Mouse (Mus musculus) heart, postnatal 0 days (tissue): ENCODE data around the gene Trio. TPM values are rescaled to one million over a fixed set of nuclear protein-coding genes. Genes with fewer than 3 reads are reported as not detected.

ENCODE experiments used
- ATAC-seq: fragments of 200-750 bp; cut with Nextera tagmentation; 2 replicates; pipeline ENCODE4 v1.8.0; 2017; ENCODE audit warnings: low read depth, moderate number of reproducible peaks, moderate library complexity; ENCODE audit not compliant: insufficient read depth
- DNase-seq: peaks from one replicate; pipeline ENCODE4 v3.0.0-alpha.2; 2016; ENCODE audit warnings: low spot score
- H3K27ac ChIP-seq: fragments of 300-500 bp; sonication (generic); 2 replicates; pipeline ENCODE4 v1.5.1; 2014; ENCODE audit warnings: low read depth, mild to moderate bottlenecking
- H3K27me3 ChIP-seq: fragments of 300-500 bp; sonication (generic); 2 replicates; pipeline ENCODE4 v1.6.1; 2014; ENCODE audit warnings: low read length, mixed read lengths; ENCODE audit not compliant: control insufficient read depth, insufficient read depth
- H3K36me3 ChIP-seq: fragments of 300-500 bp; sonication (generic); replicated peaks from 2 replicates; pipeline ENCODE4 v1.6.1; 2014; ENCODE audit warnings: low read length, mixed read lengths; ENCODE audit not compliant: control insufficient read depth, insufficient read depth
- H3K4me1 ChIP-seq: fragments of 300-500 bp; sonication (generic); 2 replicates; pipeline ENCODE4 v1.6.1; 2014; ENCODE audit warnings: antibody characterized with exemption; ENCODE audit not compliant: control insufficient read depth, insufficient read depth
- H3K4me2 ChIP-seq: fragments of 300-500 bp; sonication (generic); 2 replicates; pipeline ENCODE4 v1.6.1; 2014; ENCODE audit warnings: low read depth, mild to moderate bottlenecking, low read length, moderate library complexity
- H3K4me3 ChIP-seq: fragments of 300-500 bp; sonication (generic); 2 replicates; pipeline ENCODE4 v1.5.1; 2014; ENCODE audit warnings: low read depth, low read length
- H3K9ac ChIP-seq: fragments of 300-500 bp; sonication (generic); replicated peaks from 2 replicates; pipeline ENCODE4 v1.6.1; 2014; ENCODE audit warnings: low read depth, low read length, mixed read lengths
- H3K9me3 ChIP-seq: fragments of 300-500 bp; sonication (generic); replicated peaks from 2 replicates; pipeline ENCODE4 v1.6.1; 2016; ENCODE audit warnings: low read length; ENCODE audit not compliant: control insufficient read depth
- CTCF ChIP-seq: IDR thresholded peaks from 2 replicates; pipeline ENCODE4 v1.5.1; 2016; ENCODE audit warnings: antibody characterized with exemption, control low read depth, low read depth
- EP300 ChIP-seq: IDR thresholded peaks from 2 replicates; pipeline ENCODE4 v1.6.1; 2016; ENCODE audit warnings: antibody characterized with exemption, low read depth
- WGBS: fragments of 180-500 bp; shearing (Covaris S2); extraction: QIAGEN DNeasy Blood & Tissue Kit; methylation state at CpG from one replicate; pipeline ENCODE4 v1.1.7; 2014; 5-methylcytosine and 5-hydroxymethylcytosine counted together
- polyA plus RNA-seq: library from polyadenylated mRNA; unstranded; fragments of >200 nt; fragmentation: Nextera tagmentation; extraction: Ambion mirVana; gene quantifications from 2 replicates; pipeline ENCODE4 v1.2.1, GENCODE M21; 2015
- total RNA-seq: library from RNA; depleted of rRNA; stranded (reverse); fragments of >200 nt; gene quantifications from 2 replicates; pipeline ENCODE4 v1.2.3, GENCODE M21; 2014; ENCODE audit warnings: low replicate concordance

The Trio gene
- total and polyA plus RNA-seq, 2 experiments from 2014 or later = 10.1 to 77.2 TPM

DNA sequence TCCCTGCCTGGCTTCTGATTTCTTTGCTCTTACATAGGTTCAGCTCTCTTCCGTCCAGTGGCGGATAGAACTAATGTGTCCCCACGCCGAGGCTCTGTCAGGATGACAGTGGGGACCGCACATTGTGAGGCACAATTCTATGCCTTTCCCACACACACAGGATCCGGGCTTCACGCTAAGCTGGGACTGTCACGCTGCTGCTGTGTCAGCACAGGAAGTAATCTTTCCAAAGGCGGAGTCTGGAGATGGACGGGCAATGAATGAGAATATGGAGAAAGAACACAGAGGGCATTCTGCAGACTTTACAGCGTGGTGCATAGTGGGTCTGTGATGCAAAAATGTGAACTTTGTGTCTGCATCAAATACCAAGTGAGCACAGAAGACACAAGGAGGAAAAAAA is 246.2 kb downstream of the Trio start:
- H3K9ac ChIP-seq = no peak overlapping the region
- H3K27ac ChIP-seq = peak overlapping the region; percentile 66; the same call in 1 of the 2 replicates
- H3K4me2 ChIP-seq = no peak overlapping the region

DNA sequence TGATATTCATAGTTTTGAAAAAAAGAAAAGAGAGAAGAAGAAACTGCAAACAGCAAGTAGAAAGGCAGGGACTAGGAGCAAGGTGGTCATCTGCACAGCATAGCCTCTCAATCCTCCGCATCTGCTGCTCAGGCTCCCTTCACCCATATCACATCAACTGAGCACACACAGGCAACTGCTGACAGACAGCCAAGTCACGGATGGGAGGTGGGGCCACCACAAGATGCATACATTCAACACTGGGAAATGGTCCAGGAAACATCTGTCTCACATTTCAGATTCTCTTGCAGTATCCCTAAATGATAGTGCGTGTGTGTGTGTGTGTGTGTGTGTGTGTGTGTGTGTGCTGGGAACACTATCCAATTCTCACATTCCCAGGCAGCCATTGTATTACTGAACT is 247.4 kb downstream of the Trio start:
- peak overlapping the region; percentile 2 for H3K4me2 ChIP-seq
- H3K36me3 ChIP-seq = peaks cover 7% of the 10 kb centered on the region
- H3K27me3 ChIP-seq = no peaks in the 10 kb centered on the region
- TF ChIP-seq EP300 (no peak), CTCF (no peak)
- H3K9me3 ChIP-seq = no peaks in the 10 kb centered on the region
- WGBS = 8% methylated on average over 3 of the region's 3 CpGs
- H3K27ac ChIP-seq = peak overlapping the region; percentile 66
- no peak for ATAC-seq
- H3K9ac ChIP-seq = no peak overlapping the region
- H3K4me3 ChIP-seq = no peak overlapping the region
- no peak for DNase-seq
- H3K4me1 ChIP-seq = peaks cover 55% of the 10 kb centered on the region

More for the DNA sequence above, 246.2 kb downstream of the Trio start:
- Histone ChIP-seq H3K27me3 (no peaks in the 10 kb centered on the region), H3K9me3 (no peaks in the 10 kb centered on the region), H3K4me3 (no peak overlapping the region), H3K4me1 (peaks cover 66% of the 10 kb centered on the region), H3K36me3 (no peaks in the 10 kb centered on the region)
- DNase-seq = no peak
- TF ChIP-seq EP300 (no peak), CTCF (no peak)
- WGBS = 59% methylated on average over 11 of the region's 11 CpGs
- no peak for ATAC-seq

DNA sequence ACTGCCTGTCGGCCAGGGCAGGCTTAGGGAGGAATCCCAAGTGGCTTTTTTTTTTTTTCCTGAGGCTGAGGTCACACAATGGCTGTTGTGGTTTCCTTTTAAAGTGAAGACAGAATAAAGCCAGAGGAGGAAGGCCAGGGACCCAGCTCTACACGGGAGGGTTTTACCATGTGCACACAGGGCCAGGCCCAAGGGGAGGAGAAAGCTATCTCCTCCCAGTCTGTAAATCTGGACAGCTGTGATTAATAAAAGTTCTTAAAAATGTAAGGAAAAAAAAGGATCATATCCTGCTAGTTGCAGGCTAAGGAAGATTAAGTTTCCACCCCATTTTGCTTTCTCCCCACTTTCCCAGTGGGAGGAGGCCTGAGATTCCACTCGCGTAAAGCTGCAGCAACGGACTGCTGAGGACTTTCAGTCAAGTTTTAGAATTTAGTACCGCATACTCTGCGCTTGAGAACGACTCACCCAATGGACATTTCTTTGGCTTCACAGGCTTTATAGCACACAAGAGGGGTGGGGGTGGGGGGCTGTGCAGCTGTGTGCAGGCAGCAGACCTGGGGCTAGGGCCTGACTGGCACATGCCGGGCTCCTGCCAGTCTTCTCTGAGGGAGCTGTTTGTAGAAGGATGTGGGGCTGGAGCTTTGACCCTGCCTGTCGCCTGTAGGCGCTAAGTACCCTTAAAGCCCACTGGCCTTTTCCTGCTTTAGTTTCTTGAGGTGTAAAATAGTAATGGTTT is 248.0 kb downstream of the Trio start:
- no peaks in the 10 kb centered on the region for H3K9me3 ChIP-seq
- peak overlapping the region; percentile 66 for H3K27ac ChIP-seq
- ATAC-seq = no peak
- no peak overlapping the region; the same call in 1 of the 2 replicates for H3K9ac ChIP-seq
- TF ChIP-seq EP300 = no peak
- no peaks in the 10 kb centered on the region for H3K27me3 ChIP-seq
- no peak for DNase-seq
- no peak overlapping the region for H3K4me3 ChIP-seq
- H3K36me3 ChIP-seq = peaks cover 11% of the 10 kb centered on the region
- 24% methylated on average over 11 of the region's 11 CpGs for WGBS
- peaks cover 49% of the 10 kb centered on the region for H3K4me1 ChIP-seq
- peak overlapping the region; percentile 2; the same call in 1 of the 2 replicates for H3K4me2 ChIP-seq

DNA sequence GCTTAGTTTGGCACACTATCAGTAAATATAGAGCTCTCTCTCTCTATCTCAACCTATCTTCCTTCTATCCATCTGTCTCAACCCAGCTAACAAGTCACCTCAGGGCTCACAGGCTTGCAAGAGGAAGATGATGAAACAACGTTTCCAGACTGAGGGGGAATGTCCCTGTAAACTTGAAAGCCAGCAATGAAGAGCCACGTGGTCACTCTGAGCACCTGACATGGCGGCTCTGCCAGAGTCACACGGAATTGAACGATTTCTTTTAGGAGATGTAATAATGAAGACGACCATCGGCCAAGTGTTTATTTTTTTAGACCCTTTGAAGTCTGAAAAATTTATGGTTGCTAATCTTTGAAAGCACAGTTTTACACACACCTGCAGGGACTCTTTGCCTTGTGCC is 251.2 kb downstream of the Trio start:
- Histone ChIP-seq H3K27ac (no peak overlapping the region), H3K4me1 (peaks cover 30% of the 10 kb centered on the region), H3K9me3 (no peaks in the 10 kb centered on the region), H3K27me3 (no peaks in the 10 kb centered on the region), H3K4me3 (no peak overlapping the region), H3K4me2 (no peak overlapping the region), H3K9ac (no peak overlapping the region), H3K36me3 (peaks cover 42% of the 10 kb centered on the region)
- 81% methylated on average over 7 of the region's 7 CpGs for WGBS
- ATAC-seq = no peak
- DNase-seq = no peak
- no peak for TF ChIP-seq CTCF
- TF ChIP-seq EP300 = no peak

DNA sequence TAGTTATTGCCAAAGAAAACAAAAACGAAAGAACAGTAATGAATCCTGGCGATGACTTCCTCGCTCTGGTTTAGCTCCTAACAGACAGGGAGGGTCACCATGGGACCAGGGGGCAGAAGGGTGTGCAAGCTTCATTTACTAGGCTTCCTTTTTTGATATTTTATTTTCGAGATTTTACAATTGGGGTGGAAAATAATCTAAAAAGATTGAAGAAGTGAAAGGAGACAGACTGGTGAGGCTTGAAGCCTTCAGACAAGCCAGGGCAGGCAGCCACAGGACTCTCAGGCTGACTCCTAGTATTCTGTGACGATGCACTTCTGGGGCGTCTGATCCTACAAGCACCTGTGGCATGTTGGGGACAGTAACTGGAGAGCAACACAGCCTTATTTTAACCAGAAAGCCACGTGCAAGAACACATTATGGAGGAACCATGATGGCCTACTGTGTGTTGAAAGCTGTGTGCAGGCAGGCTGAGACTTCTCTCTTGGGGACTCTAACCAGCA is 253.5 kb downstream of the Trio start:
- H3K27me3 ChIP-seq = no peaks in the 10 kb centered on the region
- H3K4me1 ChIP-seq = peaks cover 7% of the 10 kb centered on the region
- DNase-seq (no peak), ATAC-seq (no peak)
- H3K4me2 ChIP-seq = no peak overlapping the region
- H3K36me3 ChIP-seq = peaks cover 65% of the 10 kb centered on the region
- 59% methylated on average over 7 of the region's 7 CpGs for WGBS
- peak overlapping the region; percentile 30; the same call in 1 of the 2 replicates for H3K27ac ChIP-seq
- H3K9ac ChIP-seq = no peak overlapping the region
- no peak overlapping the region for H3K4me3 ChIP-seq
- TF ChIP-seq EP300 (no peak), CTCF (no peak)
- H3K9me3 ChIP-seq = no peaks in the 10 kb centered on the region

DNA sequence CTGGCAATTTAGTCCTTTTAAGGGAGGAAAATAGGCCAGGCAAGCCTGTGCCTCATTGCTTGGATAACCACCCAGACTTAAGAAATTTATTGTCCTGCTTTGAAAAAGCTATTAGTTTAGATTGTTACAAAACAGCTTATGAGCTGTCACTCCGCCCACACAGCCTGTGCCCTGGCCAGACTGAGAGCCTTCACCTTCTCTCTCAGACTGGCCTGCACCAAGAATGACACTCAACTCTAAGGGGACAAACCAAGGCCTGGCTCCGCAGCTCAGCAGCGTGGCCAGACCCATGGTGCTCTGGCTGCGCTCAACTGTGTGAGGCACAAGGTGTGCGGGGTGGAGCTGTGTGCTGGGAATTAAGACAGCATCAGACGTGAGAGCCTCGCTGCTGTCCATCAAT is 254.1 kb downstream of the Trio start:
- Histone ChIP-seq H3K9ac (no peak overlapping the region), H3K4me3 (no peak overlapping the region), H3K4me1 (peaks cover 1% of the 10 kb centered on the region), H3K36me3 (peaks cover 71% of the 10 kb centered on the region), H3K27me3 (no peaks in the 10 kb centered on the region), H3K9me3 (no peaks in the 10 kb centered on the region), H3K27ac (0 out of 2 replicates have a peak overlapping the region, but pooled peaks have one; percentile 31), H3K4me2 (no peak overlapping the region)
- WGBS = 76% methylated on average over 7 of the region's 7 CpGs
- TF ChIP-seq EP300 (no peak), CTCF (no peak)
- ATAC-seq (no peak), DNase-seq (no peak)
